In the genomic region with DNA sequence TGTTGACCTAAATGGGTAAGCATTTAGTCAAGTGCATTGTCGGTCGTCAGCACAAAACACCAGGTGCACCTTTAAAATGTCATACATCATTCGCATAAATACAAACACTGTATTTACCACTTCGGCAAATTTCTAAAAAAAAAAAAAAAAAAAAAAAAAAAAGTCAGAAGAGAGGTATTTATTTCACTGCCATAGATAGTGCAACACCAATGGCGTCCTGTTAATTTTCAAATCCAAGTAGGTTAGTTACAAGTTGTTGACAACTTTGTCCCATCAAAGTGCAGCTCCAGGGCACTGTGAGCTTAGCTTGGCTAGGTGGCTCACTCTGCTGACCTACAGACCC, we compare ENCODE assay signal across 8 mouse cellular contexts. TPM values are rescaled to one million over a fixed set of nuclear protein-coding genes. Genes with fewer than 3 reads are reported as not detected.
DNase-seq lines count a peak whose midpoint lies in the region; ATAC-seq and TF ChIP-seq lines count a peak whose summit lies in the region.

No protein-coding gene starts in this region.

- WGBS in kidney, embryonic 14.5 days, result 23% methylated on average over 5 of the region's 5 CpGs
- WGBS in hindbrain, embryonic 14.5 days, result 3% methylated on average over 5 of the region's 5 CpGs
- 3% methylated on average over 5 of the region's 5 CpGs for WGBS in midbrain, embryonic 14.5 days

- no peaks in the 10 kb centered on the region for H3K36me3 ChIP-seq in kidney, embryonic 14.5 days (ENCODE audit: control insufficient read depth, insufficient read depth, low read length)
- no peaks in the 10 kb centered on the region for H3K36me3 ChIP-seq in hindbrain, embryonic 14.5 days (replicated peaks; ENCODE audit: control insufficient read depth, insufficient read depth)
- H3K36me3 ChIP-seq in midbrain, embryonic 14.5 days (ENCODE audit: control insufficient read depth, insufficient read depth, low read length), result no peaks in the 10 kb centered on the region

- no peak for TF ChIP-seq CTCF in bone marrow macrophage, adult 2 months (IDR thresholded peaks at IDR 0.05; ENCODE audit: low read depth, low read length)

- H3K9ac ChIP-seq in kidney, embryonic 14.5 days (ENCODE audit: low read depth, low read length), result peak overlapping the region; percentile 58; the same call in 1 of the 2 replicates
- peak overlapping the region; percentile 79 for H3K9ac ChIP-seq in hindbrain, embryonic 14.5 days
- H3K9ac ChIP-seq in midbrain, embryonic 14.5 days (replicated peaks; ENCODE audit: low read length), result peak overlapping the region; percentile 84

- peak overlapping the region; percentile 80 for H3K27ac ChIP-seq in kidney, embryonic 14.5 days (ENCODE audit: low read depth, low read length)
- peak overlapping the region; percentile 12; the same call in 1 of the 2 replicates for H3K27ac ChIP-seq in bone marrow macrophage, adult 2 months (ENCODE audit: insufficient read depth, low read depth, low read length)
- peak overlapping the region; percentile 88 for H3K27ac ChIP-seq in hindbrain, embryonic 14.5 days
- peak overlapping the region; percentile 91 for H3K27ac ChIP-seq in midbrain, embryonic 14.5 days (replicated peaks; ENCODE audit: low read depth, low read length)

- H3K4me3 ChIP-seq in kidney, embryonic 14.5 days (ENCODE audit: low read length), result peak overlapping the region; percentile 48
- H3K4me3 ChIP-seq in bone marrow macrophage, adult 2 months (ENCODE audit: insufficient read depth, low read length), result peak overlapping the region; percentile 66
- peak overlapping the region; percentile 79 for H3K4me3 ChIP-seq in hindbrain, embryonic 14.5 days (replicated peaks; ENCODE audit: low read length)
- H3K4me3 ChIP-seq in midbrain, embryonic 14.5 days (replicated peaks; ENCODE audit: low read depth, low read length), result peak overlapping the region; percentile 80

- no peaks in the 10 kb centered on the region for H3K27me3 ChIP-seq in kidney, embryonic 14.5 days (ENCODE audit: control insufficient read depth, insufficient read depth, low read length)
- H3K27me3 ChIP-seq in hindbrain, embryonic 14.5 days (ENCODE audit: control insufficient read depth, insufficient read depth, low read length), result no peaks in the 10 kb centered on the region
- no peaks in the 10 kb centered on the region for H3K27me3 ChIP-seq in midbrain, embryonic 14.5 days (ENCODE audit: control insufficient read depth, insufficient read depth, low read length)

- H3K4me2 ChIP-seq in kidney, embryonic 14.5 days (replicated peaks; ENCODE audit: low read depth, low read length), result peak overlapping the region; percentile 62
- H3K4me2 ChIP-seq in hindbrain, embryonic 14.5 days (replicated peaks), result peak overlapping the region; percentile 74
- peak overlapping the region; percentile 80 for H3K4me2 ChIP-seq in midbrain, embryonic 14.5 days (ENCODE audit: low read length)

- H3K4me1 ChIP-seq in kidney, embryonic 14.5 days (ENCODE audit: control insufficient read depth, insufficient read depth, low read length), result peaks cover 10% of the 10 kb centered on the region
- H3K4me1 ChIP-seq in bone marrow macrophage, adult 2 months (ENCODE audit: control insufficient read depth, insufficient read depth, low read length), result no peaks in the 10 kb centered on the region
- H3K4me1 ChIP-seq in hindbrain, embryonic 14.5 days (replicated peaks; ENCODE audit: control insufficient read depth, insufficient read depth, low read length), result peaks cover 20% of the 10 kb centered on the region
- peaks cover 23% of the 10 kb centered on the region for H3K4me1 ChIP-seq in midbrain, embryonic 14.5 days (ENCODE audit: control insufficient read depth, insufficient read depth, low read length)

- no peak for TF ChIP-seq POLR2A in bone marrow macrophage, adult 2 months (IDR thresholded peaks at IDR 0.05; ENCODE audit: borderline replicate concordance, low read depth, low read length)

- no peak for DNase-seq in kidney, adult 11 months
- DNase-seq in hindbrain, embryonic 14.5 days (ENCODE audit: low spot score), result no peak
- DNase-seq in midbrain, embryonic 14.5 days, result no peak
- DNase-seq in B cell, adult 2 months, result no peak
- no peak for DNase-seq in cerebellum, adult 18-20 months
- no peak for DNase-seq in thymus, adult 18-20 months

- ATAC-seq in kidney, embryonic 14.5 days (ENCODE audit: low FRiP score, low TSS enrichment), result no peak
- no peak for ATAC-seq in hindbrain, embryonic 14.5 days (ENCODE audit: low FRiP score)
- ATAC-seq in midbrain, embryonic 14.5 days (ENCODE audit: low FRiP score, low TSS enrichment), result no peak

- H3K9me3 ChIP-seq in kidney, embryonic 14.5 days (ENCODE audit: control insufficient read depth, low read length), result no peaks in the 10 kb centered on the region
- H3K9me3 ChIP-seq in hindbrain, embryonic 14.5 days (ENCODE audit: control insufficient read depth, low read length), result no peaks in the 10 kb centered on the region
- no peaks in the 10 kb centered on the region for H3K9me3 ChIP-seq in midbrain, embryonic 14.5 days (ENCODE audit: control insufficient read depth, low read length)

RNA-seq across cellular contexts. Expression of a gene that starts 0.5 kb away (rescaled TPM):
- 17.8 and 27.0 TPM in 2 replicates for polyA plus RNA-seq in kidney, embryonic 14.5 days (2014; fragmentation: Nextera tagmentation; extraction: Ambion mirVana)
- 18.4 and 18.9 TPM in 2 replicates for polyA plus RNA-seq in bone marrow macrophage, adult 2 months (2012; ENCODE audit: insufficient read depth, insufficient read length, missing spikeins)
- polyA plus RNA-seq in hindbrain, embryonic 14.5 days (2014; fragmentation: Nextera tagmentation; extraction: Ambion mirVana), result 23.8 and 24.5 TPM in 2 replicates
- polyA plus RNA-seq in midbrain, embryonic 14.5 days (2014; fragmentation: Nextera tagmentation; extraction: Ambion mirVana), result 16.6 and 25.8 TPM in 2 replicates

RNA-seq across cellular contexts. Expression of a gene that starts 24.0 kb away (rescaled TPM):
- polyA plus RNA-seq in kidney, embryonic 14.5 days (2014; fragmentation: Nextera tagmentation; extraction: Ambion mirVana), result 4.0 and 4.6 TPM in 2 replicates
- polyA plus RNA-seq in bone marrow macrophage, adult 2 months (2012; ENCODE audit: insufficient read depth, insufficient read length, missing spikeins), result 0.41 and 0.58 TPM in 2 replicates
- polyA plus RNA-seq in hindbrain, embryonic 14.5 days (2014; fragmentation: Nextera tagmentation; extraction: Ambion mirVana), result 9.8 and 13.2 TPM in 2 replicates
- polyA plus RNA-seq in midbrain, embryonic 14.5 days (2014; fragmentation: Nextera tagmentation; extraction: Ambion mirVana), result 9.4 and 16.7 TPM in 2 replicates

RNA-seq across cellular contexts. Expression of a gene that starts 53.8 kb away (rescaled TPM):
- polyA plus RNA-seq in kidney, embryonic 14.5 days (2014; fragmentation: Nextera tagmentation; extraction: Ambion mirVana), result 14.4 and 15.0 TPM in 2 replicates
- 3.2 and 3.6 TPM in 2 replicates for polyA plus RNA-seq in bone marrow macrophage, adult 2 months (2012; ENCODE audit: insufficient read depth, insufficient read length, missing spikeins)
- 3.8 and 5.0 TPM in 2 replicates for polyA plus RNA-seq in hindbrain, embryonic 14.5 days (2014; fragmentation: Nextera tagmentation; extraction: Ambion mirVana)
- polyA plus RNA-seq in midbrain, embryonic 14.5 days (2014; fragmentation: Nextera tagmentation; extraction: Ambion mirVana), result 1.9 and 3.3 TPM in 2 replicates

RNA-seq across cellular contexts. Expression of a gene that starts 54.2 kb away (rescaled TPM):
- polyA plus RNA-seq in kidney, embryonic 14.5 days (2014; fragmentation: Nextera tagmentation; extraction: Ambion mirVana), result 5.1 and 7.1 TPM in 2 replicates
- polyA plus RNA-seq in bone marrow macrophage, adult 2 months (2012; ENCODE audit: insufficient read depth, insufficient read length, missing spikeins), result 8.4 and 8.6 TPM in 2 replicates
- 49.2 and 51.1 TPM in 2 replicates for polyA plus RNA-seq in hindbrain, embryonic 14.5 days (2014; fragmentation: Nextera tagmentation; extraction: Ambion mirVana)
- polyA plus RNA-seq in midbrain, embryonic 14.5 days (2014; fragmentation: Nextera tagmentation; extraction: Ambion mirVana), result 34.1 and 35.1 TPM in 2 replicates

Comparison
In these comparisons a context has a peak if more than half of its experiments do, and no peak if none do; other contexts are left out.
1. H3K27ac ChIP-seq: peak in every context shown above with its lines; median percentile 91 in midbrain, embryonic 14.5 days; 88 in hindbrain, embryonic 14.5 days; 80 in kidney, embryonic 14.5 days; 12 in bone marrow macrophage, adult 2 months.